Mouse (Mus musculus): ENCODE results near the gene Scgb3a1. TPM values are rescaled to one million over a fixed set of nuclear protein-coding genes. Genes with fewer than 3 reads are reported as not detected.
A peak's percentile ranks its signal among the peaks of the same experiment; 100 is the strongest.

Gene Scgb3a1
- polyA plus RNA-seq, 1 experiment from 2014 or later = not detected

DNA sequence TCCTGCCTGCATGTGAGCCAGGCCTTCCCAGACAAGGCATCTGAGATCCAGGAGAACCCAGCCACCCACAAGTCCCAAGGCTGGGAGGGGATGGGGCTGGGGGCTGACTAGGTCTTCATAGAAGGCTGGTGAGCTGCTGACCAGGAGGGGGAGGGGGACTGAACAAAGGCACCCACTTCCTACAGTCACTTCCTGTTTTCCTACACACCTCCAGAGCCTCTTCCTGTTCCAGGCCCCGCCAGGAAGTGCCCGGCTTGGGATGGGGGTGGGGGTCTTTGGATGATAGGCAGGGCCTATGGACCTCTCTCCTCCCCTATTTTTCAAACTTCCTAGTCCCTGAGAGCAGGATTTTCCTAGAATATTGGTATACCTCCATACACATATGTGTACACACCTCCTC lies 31.2 kb upstream of the Scgb3a1 start:
- Histone ChIP-seq H3K27ac (ENCODE audit: low read depth) (no peak overlapping the region), H3K4me2 (ENCODE audit: low read length) (no peak overlapping the region), H3K9me3 (ENCODE audit: control insufficient read depth, low read length) (no peaks in the 10 kb centered on the region), H3K27me3 (replicated peaks; ENCODE audit: control insufficient read depth, insufficient read depth, low read length) (peaks cover 48% of the 10 kb centered on the region), H3K4me1 (replicated peaks; ENCODE audit: control insufficient read depth, insufficient read depth, low read length) (no peaks in the 10 kb centered on the region), H3K9ac (ENCODE audit: low read length) (no peak overlapping the region), H3K4me3 (ENCODE audit: low read depth, low read length) (no peak overlapping the region), H3K36me3 (ENCODE audit: control insufficient read depth, insufficient read depth, low read length) (no peaks in the 10 kb centered on the region)
- no peak for DNase-seq (ENCODE audit: low spot score)
- 65% methylated on average over 2 of the region's 2 CpGs for WGBS
- no peak for ATAC-seq (replicated peaks; ENCODE audit: low FRiP score, low TSS enrichment, low read depth)

DNA sequence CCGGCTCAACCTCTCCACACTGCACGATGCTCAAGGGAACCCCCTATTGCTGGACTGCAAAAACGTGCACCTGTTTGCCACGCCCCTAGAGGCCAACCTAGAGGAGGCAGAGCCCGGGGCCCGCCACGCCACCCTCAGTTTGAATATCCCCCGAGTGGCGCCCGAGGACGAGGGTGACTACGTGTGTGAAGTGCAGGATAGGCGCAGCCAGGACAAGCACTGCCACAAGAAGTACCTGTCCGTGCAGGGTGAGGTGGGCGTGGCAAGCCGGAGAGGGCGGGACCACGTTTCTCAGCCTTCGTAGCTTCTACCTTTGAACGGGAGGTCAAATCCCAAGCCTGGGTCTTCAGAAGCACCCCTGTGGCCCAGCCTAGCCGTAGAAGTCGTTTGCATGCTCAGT lies 29.3 kb upstream of the Scgb3a1 start:
- Histone ChIP-seq H3K4me2 (ENCODE audit: low read length) (peak overlapping the region; percentile 36), H3K27me3 (replicated peaks; ENCODE audit: control insufficient read depth, insufficient read depth, low read length) (peaks cover 54% of the 10 kb centered on the region), H3K9me3 (ENCODE audit: control insufficient read depth, low read length) (no peaks in the 10 kb centered on the region), H3K4me3 (ENCODE audit: low read depth, low read length) (no peak overlapping the region), H3K36me3 (ENCODE audit: control insufficient read depth, insufficient read depth, low read length) (no peaks in the 10 kb centered on the region), H3K9ac (ENCODE audit: low read length) (no peak overlapping the region), H3K4me1 (replicated peaks; ENCODE audit: control insufficient read depth, insufficient read depth, low read length) (no peaks in the 10 kb centered on the region), H3K27ac (ENCODE audit: low read depth) (no peak overlapping the region)
- 4% methylated on average over 22 of the region's 22 CpGs for WGBS
- ATAC-seq (replicated peaks; ENCODE audit: low FRiP score, low TSS enrichment, low read depth) (peak; percentile 68), DNase-seq (ENCODE audit: low spot score) (no peak)

DNA sequence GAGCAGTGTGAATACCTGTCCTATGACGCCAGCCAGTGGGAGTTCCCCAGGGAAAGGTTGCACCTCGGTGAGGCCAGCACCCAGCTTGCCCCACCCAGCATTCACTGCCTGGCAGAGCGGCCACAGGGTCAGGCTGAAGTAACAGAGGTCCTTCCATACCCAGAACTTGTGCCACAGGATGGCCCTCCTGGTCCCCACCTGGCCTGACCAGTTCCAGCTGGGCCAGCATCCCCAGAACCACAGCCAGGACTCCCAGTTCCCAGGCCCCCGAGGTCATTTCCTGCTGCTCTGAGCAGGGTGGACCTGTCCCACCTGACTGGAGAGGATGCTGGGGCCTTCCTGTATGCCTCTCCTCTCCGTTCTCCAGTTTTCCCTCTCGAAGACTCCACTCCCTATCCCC lies 27.7 kb upstream of the Scgb3a1 start:
- H3K36me3 ChIP-seq (ENCODE audit: control insufficient read depth, insufficient read depth, low read length) = no peaks in the 10 kb centered on the region
- DNase-seq (ENCODE audit: low spot score) (no peak), ATAC-seq (replicated peaks; ENCODE audit: low FRiP score, low TSS enrichment, low read depth) (no peak)
- peaks cover 54% of the 10 kb centered on the region for H3K27me3 ChIP-seq (replicated peaks; ENCODE audit: control insufficient read depth, insufficient read depth, low read length)
- no peaks in the 10 kb centered on the region for H3K4me1 ChIP-seq (replicated peaks; ENCODE audit: control insufficient read depth, insufficient read depth, low read length)
- no peak overlapping the region for H3K4me2 ChIP-seq (ENCODE audit: low read length)
- H3K9me3 ChIP-seq (ENCODE audit: control insufficient read depth, low read length) = no peaks in the 10 kb centered on the region
- H3K27ac ChIP-seq (ENCODE audit: low read depth) = no peak overlapping the region
- H3K4me3 ChIP-seq (ENCODE audit: low read depth, low read length) = no peak overlapping the region
- no peak overlapping the region for H3K9ac ChIP-seq (ENCODE audit: low read length)
- WGBS = 64% methylated on average over 6 of the region's 6 CpGs

GRCm38 (mm10) chr11:49636449-49636848 lies 27.0 kb upstream of the Scgb3a1 start:
- DNase-seq (ENCODE audit: low spot score) (no peak), ATAC-seq (replicated peaks; ENCODE audit: low FRiP score, low TSS enrichment, low read depth) (no peak)
- H3K36me3 ChIP-seq (ENCODE audit: control insufficient read depth, insufficient read depth, low read length) = no peaks in the 10 kb centered on the region
- 6% methylated on average over 11 of the region's 11 CpGs for WGBS
- peaks cover 54% of the 10 kb centered on the region for H3K27me3 ChIP-seq (replicated peaks; ENCODE audit: control insufficient read depth, insufficient read depth, low read length)
- no peaks in the 10 kb centered on the region for H3K4me1 ChIP-seq (replicated peaks; ENCODE audit: control insufficient read depth, insufficient read depth, low read length)
- H3K9ac ChIP-seq (ENCODE audit: low read length) = no peak overlapping the region
- no peaks in the 10 kb centered on the region for H3K9me3 ChIP-seq (ENCODE audit: control insufficient read depth, low read length)
- H3K4me2 ChIP-seq (ENCODE audit: low read length) = no peak overlapping the region
- H3K27ac ChIP-seq (ENCODE audit: low read depth) = no peak overlapping the region
- no peak overlapping the region for H3K4me3 ChIP-seq (ENCODE audit: low read depth, low read length)

GRCm38 (mm10) chr11:49645677-49646076 lies 17.7 kb upstream of the Scgb3a1 start:
- 44% methylated on average over 8 of the region's 8 CpGs for WGBS
- Histone ChIP-seq H3K9me3 (ENCODE audit: control insufficient read depth, low read length) (no peaks in the 10 kb centered on the region), H3K4me3 (ENCODE audit: low read depth, low read length) (no peak overlapping the region), H3K4me2 (ENCODE audit: low read length) (no peak overlapping the region), H3K36me3 (ENCODE audit: control insufficient read depth, insufficient read depth, low read length) (no peaks in the 10 kb centered on the region), H3K9ac (ENCODE audit: low read length) (no peak overlapping the region), H3K27ac (ENCODE audit: low read depth) (no peak overlapping the region), H3K4me1 (replicated peaks; ENCODE audit: control insufficient read depth, insufficient read depth, low read length) (no peaks in the 10 kb centered on the region), H3K27me3 (replicated peaks; ENCODE audit: control insufficient read depth, insufficient read depth, low read length) (no peaks in the 10 kb centered on the region)
- no peak for DNase-seq (ENCODE audit: low spot score)
- ATAC-seq (replicated peaks; ENCODE audit: low FRiP score, low TSS enrichment, low read depth) = no peak

- no peak overlapping the region for H3K4me3 ChIP-seq (ENCODE audit: low read depth, low read length)
- no peaks in the 10 kb centered on the region for H3K4me1 ChIP-seq (replicated peaks; ENCODE audit: control insufficient read depth, insufficient read depth, low read length)
- no peak overlapping the region for H3K27ac ChIP-seq (ENCODE audit: low read depth)
- ATAC-seq (replicated peaks; ENCODE audit: low FRiP score, low TSS enrichment, low read depth) = no peak
- DNase-seq (ENCODE audit: low spot score) = no peak
- H3K27me3 ChIP-seq (replicated peaks; ENCODE audit: control insufficient read depth, insufficient read depth, low read length) = no peaks in the 10 kb centered on the region
- H3K9me3 ChIP-seq (ENCODE audit: control insufficient read depth, low read length) = no peaks in the 10 kb centered on the region
- H3K36me3 ChIP-seq (ENCODE audit: control insufficient read depth, insufficient read depth, low read length) = no peaks in the 10 kb centered on the region
- WGBS = 58% methylated on average over 18 of the region's 18 CpGs
- no peak overlapping the region for H3K9ac ChIP-seq (ENCODE audit: low read length)
- H3K4me2 ChIP-seq (ENCODE audit: low read length) = no peak overlapping the region
Measured at GRCm38 (mm10) chr11:49650113-49650993, 13.1 kb upstream of the Scgb3a1 start.

DNA sequence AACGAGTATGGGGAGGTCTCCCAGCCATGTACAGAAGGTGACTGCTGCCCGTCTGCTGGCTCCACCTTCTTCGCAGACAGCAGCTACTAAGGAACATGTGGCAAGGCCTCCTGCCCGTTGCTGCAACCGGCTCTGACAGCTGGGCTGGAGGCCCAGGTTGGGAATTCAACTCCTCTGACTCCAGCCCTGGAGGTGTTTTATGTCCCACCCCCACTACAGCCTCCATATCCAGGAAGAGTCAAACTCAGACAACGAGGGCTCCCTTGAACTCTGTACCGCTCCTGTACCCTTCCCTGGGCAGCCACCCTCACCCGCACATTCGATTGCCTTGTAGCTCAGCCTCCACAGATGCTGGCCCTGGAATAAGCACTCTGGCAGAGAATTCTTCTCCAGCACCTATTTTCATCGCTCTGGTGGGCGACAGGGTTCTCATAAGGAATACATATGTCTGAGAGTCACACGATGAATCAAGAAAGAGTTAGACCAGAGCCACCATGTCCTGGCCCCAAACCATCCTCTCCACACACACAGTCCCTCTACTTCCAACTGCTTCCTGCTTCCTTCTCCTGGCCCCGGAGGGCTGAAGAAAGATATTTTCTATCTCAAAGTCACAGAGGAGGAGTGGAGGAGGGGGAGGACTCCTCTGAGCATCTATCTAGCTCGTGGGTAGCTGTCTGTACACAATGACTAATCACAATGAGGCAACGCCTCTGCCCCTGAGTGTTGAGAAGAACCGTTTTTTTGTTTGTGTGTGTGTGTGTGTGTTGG lies 12.2 kb upstream of the Scgb3a1 start:
- H3K9ac ChIP-seq (ENCODE audit: low read length) = no peak overlapping the region
- H3K36me3 ChIP-seq (ENCODE audit: control insufficient read depth, insufficient read depth, low read length) = no peaks in the 10 kb centered on the region
- H3K9me3 ChIP-seq (ENCODE audit: control insufficient read depth, low read length) = no peaks in the 10 kb centered on the region
- DNase-seq (ENCODE audit: low spot score) = no peak
- H3K4me2 ChIP-seq (ENCODE audit: low read length) = no peak overlapping the region
- H3K4me1 ChIP-seq (replicated peaks; ENCODE audit: control insufficient read depth, insufficient read depth, low read length) = no peaks in the 10 kb centered on the region
- 64% methylated on average over 16 of the region's 16 CpGs for WGBS
- H3K27me3 ChIP-seq (replicated peaks; ENCODE audit: control insufficient read depth, insufficient read depth, low read length) = no peaks in the 10 kb centered on the region
- H3K27ac ChIP-seq (ENCODE audit: low read depth) = no peak overlapping the region
- ATAC-seq (replicated peaks; ENCODE audit: low FRiP score, low TSS enrichment, low read depth) = no peak
- no peak overlapping the region for H3K4me3 ChIP-seq (ENCODE audit: low read depth, low read length)

DNA sequence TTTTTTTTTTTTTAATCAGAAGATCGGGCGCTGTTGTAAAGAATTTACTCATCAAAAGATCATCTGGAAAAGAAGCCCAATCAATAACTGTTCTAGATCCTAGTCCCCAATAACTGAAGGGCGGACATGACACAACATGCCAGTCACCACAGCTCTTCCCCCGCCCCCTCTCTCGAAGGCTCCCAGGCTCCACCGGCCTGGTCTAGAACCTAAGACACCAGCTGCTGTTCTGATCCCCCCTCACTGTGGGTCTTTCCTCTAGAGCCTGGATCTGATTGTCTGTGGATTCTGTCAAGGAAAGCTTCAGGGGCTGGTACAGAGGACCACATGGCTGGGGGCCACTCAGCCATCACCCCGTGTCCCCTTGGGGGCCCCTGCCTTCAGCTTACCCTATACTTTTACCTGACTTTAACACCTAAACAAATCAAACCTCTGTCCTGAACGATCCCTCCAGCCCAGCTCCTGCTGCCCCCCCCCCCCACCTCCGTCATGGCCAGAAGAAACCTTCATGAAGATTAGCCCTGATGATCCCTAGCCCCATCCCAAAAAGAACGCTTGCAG lies 11.6 kb upstream of the Scgb3a1 start:
- no peak overlapping the region for H3K4me3 ChIP-seq (ENCODE audit: low read depth, low read length)
- no peaks in the 10 kb centered on the region for H3K4me1 ChIP-seq (replicated peaks; ENCODE audit: control insufficient read depth, insufficient read depth, low read length)
- no peaks in the 10 kb centered on the region for H3K36me3 ChIP-seq (ENCODE audit: control insufficient read depth, insufficient read depth, low read length)
- no peak overlapping the region for H3K27ac ChIP-seq (ENCODE audit: low read depth)
- ATAC-seq (replicated peaks; ENCODE audit: low FRiP score, low TSS enrichment, low read depth) (no peak), DNase-seq (ENCODE audit: low spot score) (no peak)
- no peaks in the 10 kb centered on the region for H3K9me3 ChIP-seq (ENCODE audit: control insufficient read depth, low read length)
- WGBS = 79% methylated on average over 10 of the region's 10 CpGs
- H3K4me2 ChIP-seq (ENCODE audit: low read length) = no peak overlapping the region
- no peaks in the 10 kb centered on the region for H3K27me3 ChIP-seq (replicated peaks; ENCODE audit: control insufficient read depth, insufficient read depth, low read length)
- no peak overlapping the region for H3K9ac ChIP-seq (ENCODE audit: low read length)
